Mouse (Mus musculus): ENCODE data around the gene Dip2b. TPM values are rescaled to one million over a fixed set of nuclear protein-coding genes. Genes with fewer than 3 reads are reported as not detected.

Gene Dip2b
- polyA plus RNA-seq, 1 experiment from 2014 or later: 16.3 TPM

- peaks cover 6% of the 10 kb centered on the region for H3K27me3 ChIP-seq (replicated peaks)
Observed at GRCm38 (mm10) chr15:100265586-100266325, 227.3 kb downstream of the Dip2b start.

GRCm38 (mm10) chr15:100268916-100269315, 230.5 kb downstream of the Dip2b start:
- no peak overlapping the region for H3K9ac ChIP-seq
- no peak for ATAC-seq (ENCODE audit: insufficient number of reproducible peaks, low FRiP score)
- H3K27me3 ChIP-seq (replicated peaks): peaks cover 10% of the 10 kb centered on the region
- H3K36me3 ChIP-seq: no peaks in the 10 kb centered on the region
- 69% methylated on average over 2 of the region's 2 CpGs for WGBS
- no peak overlapping the region for H3K27ac ChIP-seq (ENCODE audit: poor library complexity, severe bottlenecking)
- H3K4me3 ChIP-seq: no peak overlapping the region
- H3K4me2 ChIP-seq: no peak overlapping the region
- H3K9me3 ChIP-seq (replicated peaks): 0 out of 2 replicates have a peak, but pooled peaks cover 8% of the 10 kb centered on the region
- H3K4me1 ChIP-seq (replicated peaks): no peaks in the 10 kb centered on the region

More at GRCm38 (mm10) chr15:100265586-100266325, 227.3 kb downstream of the Dip2b start:
- no peak for ATAC-seq (ENCODE audit: insufficient number of reproducible peaks, low FRiP score)
- Histone ChIP-seq H3K4me1 (replicated peaks) (no peaks in the 10 kb centered on the region), H3K4me2 (no peak overlapping the region), H3K36me3 (peaks cover 13% of the 10 kb centered on the region), H3K4me3 (no peak overlapping the region), H3K9me3 (replicated peaks) (0 out of 2 replicates have a peak, but pooled peaks cover 3% of the 10 kb centered on the region), H3K27ac (ENCODE audit: poor library complexity, severe bottlenecking) (no peak overlapping the region), H3K9ac (no peak overlapping the region)
- WGBS: 75% methylated on average over 4 of the region's 5 CpGs

Other genes starting within 250 kb of the Dip2b start
- gene Lima1, start 163.2 kb upstream of the Dip2b start, polyA plus RNA-seq (2016; fragmentation: Nextera tagmentation; extraction: Ambion mirVana): 24.6 and 25.5 TPM in 2 replicates
- not detected in 2 replicates for gene Fam186a, start 71.6 kb upstream of the Dip2b start, polyA plus RNA-seq (2016; fragmentation: Nextera tagmentation; extraction: Ambion mirVana)
- gene Larp4, start 68.6 kb upstream of the Dip2b start, polyA plus RNA-seq (2016; fragmentation: Nextera tagmentation; extraction: Ambion mirVana): 38.0 and 40.7 TPM in 2 replicates
- gene Atf1, start 189.2 kb downstream of the Dip2b start, polyA plus RNA-seq (2016; fragmentation: Nextera tagmentation; extraction: Ambion mirVana): 35.8 and 38.1 TPM in 2 replicates
- gene Tmprss12, start 242.2 kb downstream of the Dip2b start, polyA plus RNA-seq (2016; fragmentation: Nextera tagmentation; extraction: Ambion mirVana): not detected in 2 replicates